Mouse (Mus musculus) 3134 (cell line): ENCODE measurements around the gene Kif28.
"Not testable (repeated sequence)": the region's sequence is repeated elsewhere in the genome, so short reads cannot be mapped to it uniquely, and the experiment has no call there.

ENCODE experiments used
- DNase-seq: peaks from one replicate; pipeline ENCODE4 v3.0.0-alpha.2; 2011; ENCODE audit warnings: low spot score; ENCODE audit not compliant: insufficient read length; ENCODE audit errors: extremely low read depth

Kif28 gene

DNA sequence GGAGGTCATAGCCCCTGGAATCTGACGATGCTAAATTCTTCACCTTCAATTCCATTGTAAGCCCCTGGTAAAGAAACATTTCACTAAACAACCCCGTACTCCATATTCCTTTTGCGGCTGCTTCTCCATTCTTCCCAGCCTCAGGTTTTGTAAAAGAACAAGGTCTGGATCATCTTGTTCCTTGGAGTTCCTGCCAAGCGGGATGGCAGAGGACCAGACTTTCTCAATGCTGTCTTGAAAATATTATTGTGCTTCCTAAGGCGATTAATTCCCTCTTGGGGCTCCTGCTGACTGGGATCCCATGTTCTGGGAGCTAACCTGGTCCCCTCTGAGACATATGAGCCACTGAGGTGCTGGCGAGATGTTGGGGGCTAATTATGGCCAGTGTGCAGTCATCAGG, 39.9 kb downstream of the Kif28 start:
- no peak for DNase-seq

- DNase-seq = no peak
These were observed 40.9 kb downstream of the Kif28 start for GRCm38 (mm10) chr1:179704150-179704549.

DNA sequence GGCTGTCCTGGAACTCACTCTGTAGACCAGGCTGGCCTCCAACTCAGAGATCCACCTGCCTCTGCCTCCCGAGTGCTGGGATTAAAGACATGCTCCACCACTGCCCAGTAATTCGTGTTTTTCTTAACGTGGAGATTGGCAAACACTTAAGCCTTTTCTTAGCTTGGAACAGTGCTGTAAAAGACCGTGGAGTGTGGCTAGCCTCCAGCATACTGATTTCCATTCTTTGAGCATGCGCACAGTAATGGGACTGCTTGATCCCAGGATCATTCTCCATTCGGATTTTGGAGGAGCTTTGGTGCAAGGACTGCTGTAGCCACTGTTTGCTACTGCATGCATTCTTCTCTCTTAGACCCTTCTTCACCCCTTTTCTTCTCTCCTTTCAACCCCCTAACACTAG, 55.6 kb downstream of the Kif28 start:
- no peak for DNase-seq

- no peak for DNase-seq
These were observed 56.2 kb downstream of the Kif28 start for GRCm38 (mm10) chr1:179688914-179689313.

GRCm38 (mm10) chr1:179688415-179688814, 56.7 kb downstream of the Kif28 start:
- no peak for DNase-seq

DNA sequence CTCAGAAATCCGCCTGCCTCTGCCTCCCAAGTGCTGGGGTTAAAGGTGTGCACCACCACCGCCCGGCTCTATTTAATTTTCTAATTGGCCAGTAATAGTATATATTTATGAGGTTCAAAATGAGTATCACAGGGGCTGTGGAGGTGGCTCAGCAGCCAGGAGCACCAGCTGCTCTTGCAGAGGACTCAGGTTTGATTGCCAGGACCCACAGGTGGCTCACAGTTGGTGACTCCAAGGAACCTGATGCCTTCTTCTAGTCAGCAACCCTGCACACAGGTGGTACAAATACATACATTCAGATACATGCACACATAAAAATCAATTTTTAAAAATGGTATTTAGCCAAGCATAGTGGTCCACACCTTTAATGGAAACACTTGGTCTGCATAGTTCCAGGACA, 57.1 kb downstream of the Kif28 start:
- no peak for DNase-seq

- DNase-seq = no peak
These were observed 57.8 kb downstream of the Kif28 start for GRCm38 (mm10) chr1:179687305-179687704.

- no peak for DNase-seq
These were observed 58.3 kb downstream of the Kif28 start for GRCm38 (mm10) chr1:179686781-179687180.

- no peak for DNase-seq
These were observed 58.7 kb downstream of the Kif28 start for GRCm38 (mm10) chr1:179686348-179686747.

GRCm38 (mm10) chr1:179682753-179683152, 62.3 kb downstream of the Kif28 start:
- not testable (repeated sequence) for DNase-seq

DNA sequence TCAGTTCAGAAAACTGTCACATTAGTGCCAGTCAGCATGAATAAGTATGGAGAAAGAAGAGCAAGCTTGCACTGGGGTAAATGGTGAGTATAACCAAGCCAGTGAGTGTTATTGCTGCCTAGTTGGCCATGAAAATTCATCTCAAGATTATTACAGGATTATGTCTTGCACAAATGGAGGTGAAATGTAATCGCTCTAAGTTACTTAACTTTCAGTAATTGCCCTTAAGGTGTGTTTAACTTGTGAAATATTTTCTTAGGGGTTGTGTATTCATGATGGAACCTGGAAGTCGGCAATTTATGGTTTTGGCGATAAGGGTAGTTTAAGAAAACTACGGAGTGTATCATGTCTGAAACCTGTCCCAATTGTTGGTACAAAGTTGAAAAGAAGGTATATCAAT, 65.7 kb downstream of the Kif28 start:
- no peak for DNase-seq

GRCm38 (mm10) chr1:179677031-179677430, 68.0 kb downstream of the Kif28 start:
- DNase-seq = no peak

- DNase-seq = no peak
These were observed 70.7 kb downstream of the Kif28 start for GRCm38 (mm10) chr1:179674355-179674754.

GRCm38 (mm10) chr1:179668836-179669537, 76.1 kb downstream of the Kif28 start:
- DNase-seq = peak; percentile 38

DNA sequence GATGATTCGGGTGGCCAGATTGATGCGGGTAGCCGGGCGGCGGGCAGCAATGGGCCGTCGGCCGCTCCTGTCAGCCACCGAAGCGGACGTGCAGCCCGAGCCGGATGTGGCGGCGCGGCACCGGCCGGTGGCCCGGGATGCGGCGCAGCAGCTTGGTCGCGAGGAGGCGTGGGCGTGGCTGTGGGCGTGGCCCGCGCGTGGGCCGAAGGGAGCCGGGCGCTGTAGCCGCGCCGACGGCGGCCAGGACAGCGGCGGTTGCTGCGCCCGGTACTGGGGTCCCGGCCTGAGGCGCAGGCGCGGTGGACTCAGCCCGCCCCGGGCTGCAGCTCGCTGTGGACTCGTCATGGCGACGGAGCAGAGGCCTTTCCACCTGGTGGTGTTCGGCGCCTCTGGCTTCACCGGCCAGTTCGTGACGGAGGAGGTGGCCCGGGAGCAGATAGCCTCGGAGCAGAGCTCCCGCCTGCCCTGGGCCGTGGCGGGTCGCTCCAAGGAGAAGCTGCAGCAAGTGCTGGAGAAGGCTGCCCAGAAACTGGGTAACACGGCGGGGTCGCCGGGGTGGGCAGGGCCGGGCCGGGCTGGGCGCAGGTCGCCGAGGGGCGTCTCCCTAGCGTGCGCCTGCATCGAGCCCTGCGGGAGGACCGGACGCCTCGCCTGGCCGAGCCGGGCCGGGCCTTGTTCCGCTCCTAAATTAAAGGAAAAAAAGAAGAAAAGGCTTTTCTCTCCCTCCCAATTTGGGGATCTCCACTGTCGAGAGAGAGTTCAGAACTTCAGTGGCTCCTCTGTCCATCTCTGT, 76.9 kb downstream of the Kif28 start, which contains the start of gene Sccpdh:
Gene Sccpdh, plus strand, starts transcription at position 198 of the 793 bp plus-strand sequence.
- peak; percentile 92 for DNase-seq

DNA sequence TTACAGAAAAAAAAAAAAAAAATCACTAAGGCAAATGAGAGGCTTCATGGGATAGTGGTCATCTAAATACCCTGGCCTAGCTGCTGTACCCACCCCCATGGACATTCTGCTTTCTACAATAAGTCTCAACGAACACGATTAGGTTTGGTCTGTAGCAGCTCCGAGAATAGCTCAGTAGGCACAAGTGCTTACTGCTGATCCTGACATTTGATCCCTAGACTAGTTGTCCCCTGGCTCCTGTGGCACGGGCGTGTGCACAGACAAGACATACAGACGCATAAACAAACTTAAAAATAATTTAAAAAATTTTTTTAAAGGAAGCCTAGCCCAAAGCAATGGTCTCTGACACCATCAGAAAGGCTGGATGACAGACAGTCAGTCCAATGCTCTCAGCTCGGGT, 77.6 kb downstream of the Kif28 start:
- DNase-seq = no peak

GRCm38 (mm10) chr1:179666971-179667370, 78.1 kb downstream of the Kif28 start:
- no peak for DNase-seq

DNA sequence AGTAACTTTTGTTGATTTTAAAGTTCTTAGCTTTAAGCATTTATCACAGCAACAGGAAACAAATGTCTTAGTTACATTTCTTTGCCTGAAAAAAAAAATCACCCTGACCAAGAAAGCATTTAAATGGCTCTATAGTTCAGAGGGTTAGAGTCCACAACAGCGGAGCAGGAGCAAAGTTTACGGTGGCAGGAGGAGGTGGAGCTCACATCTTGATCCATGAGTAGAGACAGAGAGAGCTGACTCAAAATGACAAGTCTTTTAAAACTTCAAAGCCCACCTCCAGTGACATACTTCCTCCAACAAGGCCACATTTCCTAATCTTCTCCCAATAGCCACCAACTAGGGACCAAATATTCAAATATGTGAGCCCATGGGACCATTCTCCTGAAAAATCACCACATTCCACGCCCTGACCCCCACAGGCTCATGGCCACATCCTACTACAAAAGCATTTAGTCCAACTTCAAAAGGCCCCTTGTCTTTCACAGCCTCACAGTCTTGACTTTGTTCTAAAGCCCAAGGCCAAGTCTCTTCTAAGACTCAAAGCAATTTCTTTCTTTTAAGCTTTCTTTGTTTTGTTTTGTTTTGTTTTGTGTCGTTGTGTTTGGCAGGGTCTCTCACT, 80.7 kb downstream of the Kif28 start:
- DNase-seq = no peak

DNA sequence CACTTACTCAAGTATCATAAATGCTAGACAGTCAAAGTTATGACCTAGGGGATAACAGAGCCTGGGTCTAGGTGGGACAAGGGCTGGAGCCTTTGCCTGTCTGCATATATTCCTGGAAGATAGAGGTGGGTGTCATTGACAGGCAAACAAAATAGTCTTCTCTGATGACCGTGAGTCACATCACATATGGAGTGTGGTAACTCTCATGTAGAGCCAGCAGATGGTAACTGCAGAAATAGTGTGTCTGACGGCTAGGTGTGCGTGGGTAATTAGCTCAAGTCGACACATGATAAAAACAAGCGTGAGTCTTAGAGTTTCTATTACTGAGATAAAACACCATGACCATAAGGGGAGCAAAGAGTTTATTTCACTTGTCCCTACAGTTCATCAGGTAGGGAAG, 82.0 kb downstream of the Kif28 start:
- no peak for DNase-seq

GRCm38 (mm10) chr1:179651224-179651623, 93.8 kb downstream of the Kif28 start:
- DNase-seq = no peak

DNA sequence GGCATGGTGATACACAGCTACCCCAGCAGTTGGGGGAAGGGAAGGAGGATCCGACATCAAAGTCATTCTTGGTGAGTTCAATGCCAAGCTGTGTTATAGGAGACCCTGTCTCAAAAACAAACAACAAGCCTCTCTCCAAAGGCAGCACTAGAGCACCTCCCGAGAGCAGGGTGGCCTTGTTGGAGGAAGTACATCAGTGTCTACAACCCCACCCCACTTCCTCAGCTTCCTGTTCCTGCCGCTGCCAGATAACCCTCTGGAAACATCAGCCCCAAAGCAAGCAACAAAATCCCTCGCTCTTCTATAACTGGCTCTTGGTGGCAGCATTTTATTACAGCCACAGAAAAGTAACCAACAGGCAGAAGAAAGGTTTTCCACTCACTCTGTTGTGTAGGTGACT, 94.8 kb downstream of the Kif28 start:
- no peak for DNase-seq

GRCm38 (mm10) chr1:179649324-179649723, 95.7 kb downstream of the Kif28 start:
- no peak for DNase-seq
